Mouse (Mus musculus) layer of hippocampus, adult 18-20 months (tissue): Measurements from ENCODE around the gene Uxt. TPM values are rescaled to one million over a fixed set of nuclear protein-coding genes. Genes with fewer than 3 reads are reported as not detected.

ENCODE experiments used
- DNase-seq, 2 experiments: peaks; one replicate each; pipeline ENCODE4 v3.0.0; 2022; ENCODE audit warnings: low spot score in 2 of 2
- long read RNA-seq: library from polyadenylated mRNA; stranded (forward); transcript quantifications from one replicate; pipeline ENCODE4 v2.0.0, GENCODE M21; 2021
- total RNA-seq, 2 experiments: library from RNA; stranded (reverse); gene quantifications; 2 replicates each; pipeline ENCODE4 v1.2.3; 2021

Uxt gene
- total RNA-seq: 10 to 100 TPM; 10.8 to 11.8 TPM
- long read RNA-seq, partial matches to known transcripts: 0 of 2 reads
- long read RNA-seq, other reads (novel, unspliced or antisense): 2 of 2 reads

GRCm38 (mm10) chrX:20961477-20962378 lies at the start of gene Uxt:
Uxt (minus strand) TSS chrX:20962017.
- DNase-seq: peak; percentile 83 to 88

DNA sequence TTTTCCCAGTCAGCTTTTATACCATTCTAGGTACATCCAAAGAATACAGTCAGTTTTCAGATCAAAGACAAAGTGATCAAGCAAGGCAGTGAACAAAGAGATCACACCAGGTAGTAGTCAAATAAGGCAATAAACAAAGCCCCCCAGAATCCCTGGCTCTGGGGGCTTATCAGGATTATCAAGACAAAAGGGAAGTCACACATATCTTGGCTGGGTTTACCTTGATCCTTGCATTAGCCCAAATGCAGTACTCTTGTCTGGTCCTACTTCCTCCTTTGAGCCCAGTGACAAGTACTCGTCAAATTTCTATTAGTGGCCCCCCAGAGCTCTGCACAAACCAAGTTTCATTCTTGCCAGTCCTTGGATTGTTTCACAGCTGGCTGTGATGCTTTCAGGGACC lies 19.1 kb upstream of the Uxt start:
- no peak for DNase-seq

- peak; percentile 80 to 89 for DNase-seq
Measured at GRCm38 (mm10) chrX:20950191-20950880, 11.5 kb downstream of the Uxt start, which contains the start of gene Elk1. Elk1 (minus strand) TSS chrX:20950608.

DNA sequence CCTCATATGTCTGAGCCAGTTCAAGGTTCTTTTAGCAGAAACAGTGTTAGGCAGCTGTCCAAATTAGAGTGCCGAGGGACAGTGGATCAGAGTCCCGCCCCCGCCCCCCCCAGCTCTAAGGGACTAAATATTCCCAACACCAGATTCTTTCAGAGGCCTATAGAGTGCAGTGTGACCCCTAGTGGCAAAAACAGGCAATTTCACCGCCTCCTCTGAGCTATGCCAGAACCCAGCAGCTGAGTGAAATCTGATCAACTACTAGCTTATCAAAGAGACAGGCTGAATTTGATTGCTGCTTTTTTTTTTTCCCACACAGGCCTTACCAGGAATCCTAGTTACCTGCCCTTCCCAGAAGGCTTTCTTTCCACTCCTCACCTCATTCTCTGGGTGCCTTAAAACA lies 15.8 kb downstream of the Uxt start:
- DNase-seq: peak; percentile 48 to 88

- DNase-seq: no peak
Measured at GRCm38 (mm10) chrX:20931963-20932362, 29.9 kb downstream of the Uxt start.

DNA sequence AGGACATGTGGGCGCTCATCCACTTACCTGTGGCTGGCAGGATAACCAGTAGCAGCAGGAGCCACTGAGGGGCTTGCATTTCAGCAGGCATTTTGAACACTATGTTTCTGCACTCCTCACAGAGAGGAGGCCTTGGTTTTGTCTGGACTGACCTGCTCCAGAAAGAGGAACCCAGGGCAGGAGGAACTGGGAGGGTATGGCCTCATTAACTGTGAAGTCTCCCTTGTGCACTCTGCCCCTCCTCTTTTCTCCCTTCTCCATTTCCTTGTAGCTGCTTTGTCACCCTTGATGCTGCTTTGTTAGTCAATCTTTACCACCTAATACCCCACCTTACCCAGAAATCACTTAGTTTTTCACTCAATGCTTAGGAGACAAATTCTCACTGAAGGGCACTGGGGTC lies 30.5 kb downstream of the Uxt start, which contains the start of gene Cfp:
Gene Cfp, minus strand, starts transcription at position 192 of the 400 bp plus-strand sequence.
- no peak for DNase-seq

- no peak for DNase-seq
Measured at GRCm38 (mm10) chrX:20929859-20930258, 32.0 kb downstream of the Uxt start.

- DNase-seq: peak; percentile 25 to 46
Measured at GRCm38 (mm10) chrX:20924976-20925375, 36.8 kb downstream of the Uxt start.

DNA sequence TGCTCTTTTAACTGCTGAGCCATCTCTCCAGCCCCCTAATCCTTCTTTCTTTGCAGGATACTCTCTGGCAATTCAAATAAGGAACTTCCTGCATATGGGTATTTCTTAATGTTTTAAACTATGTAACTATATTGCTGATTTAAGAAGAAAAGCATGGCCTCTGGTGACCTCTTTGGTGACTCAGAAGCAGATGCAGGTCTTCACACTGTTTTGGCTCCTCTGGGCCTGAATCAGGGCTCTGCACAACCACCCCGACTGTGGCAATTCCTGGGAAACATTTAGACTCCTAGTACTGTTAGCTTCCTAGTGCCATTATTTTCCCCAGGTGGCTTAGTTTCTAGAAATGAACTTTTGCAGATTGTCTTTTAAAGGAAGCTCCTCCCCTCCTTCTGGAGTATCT lies 38.3 kb downstream of the Uxt start:
- DNase-seq: no peak

DNA sequence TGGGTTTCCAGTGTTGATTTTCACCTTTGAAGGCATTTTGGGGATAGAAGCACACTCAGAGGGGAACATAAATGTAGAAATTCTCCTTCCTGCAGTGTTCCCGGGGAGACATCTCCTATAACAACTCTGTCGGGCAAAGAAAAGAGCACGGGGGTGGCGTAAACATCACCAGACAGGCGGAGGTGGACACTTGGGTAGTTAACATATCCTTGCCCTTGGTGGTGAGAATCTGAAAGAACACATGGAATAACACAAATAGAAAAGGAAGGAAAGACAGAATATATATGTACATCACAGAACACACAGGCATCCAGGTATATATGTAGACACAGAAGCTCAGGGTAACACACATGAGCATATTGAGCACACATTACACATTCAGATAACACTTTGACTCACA lies 40.5 kb downstream of the Uxt start:
- DNase-seq: no peak

DNA sequence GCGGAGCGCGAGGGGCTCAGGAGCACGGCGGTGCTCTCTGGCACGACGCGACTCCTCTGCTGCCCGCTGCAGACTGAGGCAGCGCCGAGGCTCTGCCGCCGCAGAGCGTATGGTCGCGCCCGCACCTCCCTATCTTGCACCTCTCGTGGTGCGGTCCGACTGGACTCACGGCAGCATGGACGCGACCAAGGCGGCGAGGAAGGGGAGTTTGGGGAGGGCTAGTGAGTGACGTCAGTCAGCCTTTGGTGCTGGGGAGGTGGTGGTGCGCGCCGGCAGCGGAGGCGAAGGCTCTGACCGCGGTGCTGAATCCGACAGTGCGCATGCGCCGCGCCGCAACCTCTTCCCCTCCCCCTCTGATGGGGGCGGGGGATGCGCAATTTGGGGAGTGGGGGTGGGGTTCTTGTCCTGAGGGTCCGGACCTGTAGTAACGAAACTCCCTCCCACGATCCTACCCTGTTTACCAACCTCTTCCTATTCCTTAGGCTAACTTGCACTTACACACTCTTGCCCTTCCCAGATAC lies 40.9 kb downstream of the Uxt start, which contains the start of gene Syn1:
Gene Syn1, minus strand, starts transcription at position 161 of the 521 bp plus-strand sequence.
- DNase-seq: peak; percentile 85

DNA sequence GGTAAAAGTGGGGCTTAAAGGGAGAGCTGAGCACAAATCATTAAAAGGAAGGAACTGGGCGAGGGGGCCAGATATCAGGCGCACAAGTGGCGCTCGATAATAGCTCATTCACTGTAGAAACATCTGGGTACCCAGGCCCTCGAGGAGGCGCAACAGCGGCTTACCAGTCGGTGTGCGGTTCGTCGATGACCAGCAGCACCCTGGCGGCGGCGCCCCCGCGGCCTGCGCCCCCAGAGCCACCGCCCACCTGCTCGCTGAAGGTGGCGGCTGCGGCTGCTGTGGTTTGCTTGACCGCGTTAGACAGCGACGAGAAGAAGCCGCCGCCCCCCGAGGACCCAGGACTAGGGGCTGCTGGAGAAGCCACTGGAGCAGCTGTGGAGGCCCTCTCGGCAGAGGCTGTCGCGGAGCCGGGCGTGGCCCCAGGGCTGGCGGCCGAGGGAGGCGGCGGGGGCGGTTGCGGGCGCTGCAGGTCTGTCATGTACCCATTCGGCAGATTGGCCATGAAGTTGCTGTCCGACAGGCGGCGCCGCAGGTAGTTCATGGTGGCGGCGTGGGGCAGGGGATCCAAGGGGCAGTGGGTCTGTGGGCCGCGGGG lies 41.5 kb downstream of the Uxt start:
- peak in 1 of 2 experiments; percentile 25 for DNase-seq

GRCm38 (mm10) chrX:20915075-20915474 lies 46.7 kb downstream of the Uxt start:
- DNase-seq: peak; percentile 24 to 62

DNA sequence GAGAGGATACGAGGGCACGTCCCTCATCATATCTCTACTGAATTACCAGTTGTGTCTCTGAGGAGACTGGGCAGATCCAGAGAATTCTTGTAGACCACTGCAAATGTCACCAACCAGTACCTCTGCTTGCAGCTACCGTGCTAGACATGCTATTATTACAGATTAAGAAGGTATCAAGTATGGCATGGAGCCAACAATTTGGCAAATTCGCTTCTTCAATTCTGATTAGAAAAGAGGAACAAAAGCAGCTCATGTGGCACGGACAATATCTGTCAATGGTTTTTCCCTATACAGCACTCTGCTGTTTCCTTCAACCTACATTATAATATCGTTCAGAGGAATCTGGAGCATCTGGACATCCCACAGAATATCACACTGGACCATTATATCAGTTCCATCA lies 48.1 kb downstream of the Uxt start:
- no peak for DNase-seq

GRCm38 (mm10) chrX:20910074-20910473 lies 51.7 kb downstream of the Uxt start:
- no peak for DNase-seq

Other genes starting within 250 kb of the Uxt start
- 100 to 1,000 TPM; 183 to 186 TPM for gene Araf, start 164.2 kb downstream of the Uxt start, total RNA-seq
- gene Timp1, start 91.9 kb downstream of the Uxt start, total RNA-seq: not detected
- 100 to 1,000 TPM; 418 to 424 TPM for gene Syn1, start 41.0 kb downstream of the Uxt start, total RNA-seq
- 10 to 100 TPM; 15.2 to 16.8 TPM for gene Cfp, start 30.5 kb downstream of the Uxt start, total RNA-seq
- 10 to 100 TPM; 74.0 to 90.1 TPM for gene Elk1, start 11.4 kb downstream of the Uxt start, total RNA-seq
- gene Zfp182, start 100.3 kb upstream of the Uxt start, total RNA-seq: 1 to 10 TPM; 7.2 to 9.1 TPM
- gene Spaca5, start 106.4 kb upstream of the Uxt start, total RNA-seq: not detected
- gene Zfp300, start 127.5 kb upstream of the Uxt start, total RNA-seq: 1 to 10 TPM; 3.1 to 3.6 TPM
- not detected for gene Ssxa1, start 153.8 kb upstream of the Uxt start, total RNA-seq
- gene Gm21876, start 213.6 kb upstream of the Uxt start, total RNA-seq: not detected